Mouse (Mus musculus): ENCODE results near the gene Plekhg4. TPM values are rescaled to one million over a fixed set of nuclear protein-coding genes. Genes with fewer than 3 reads are reported as not detected.

Gene Plekhg4
- polyA plus RNA-seq, 1 experiment from 2014 or later = 0.26 TPM

- Histone ChIP-seq H3K36me3 (ENCODE audit: control insufficient read depth, insufficient read depth, low read length) (no peaks in the 10 kb centered on the region), H3K4me3 (ENCODE audit: low read depth, low read length) (no peak overlapping the region), H3K9ac (ENCODE audit: low read depth, low read length) (no peak overlapping the region), H3K4me1 (replicated peaks; ENCODE audit: control insufficient read depth, insufficient read depth, low read length) (no peaks in the 10 kb centered on the region), H3K27ac (ENCODE audit: low read depth, low read length) (no peak overlapping the region), H3K9me3 (ENCODE audit: control insufficient read depth, low read length) (0 out of 2 replicates have a peak, but pooled peaks cover 4% of the 10 kb centered on the region), H3K27me3 (ENCODE audit: control insufficient read depth, insufficient read depth, low read length) (no peaks in the 10 kb centered on the region), H3K4me2 (replicated peaks; ENCODE audit: low read depth, low read length) (no peak overlapping the region)
- no peak for ATAC-seq (ENCODE audit: low FRiP score)
- WGBS = 81% methylated on average over 19 of the region's 19 CpGs
- DNase-seq (ENCODE audit: low spot score) = no peak
Observed at GRCm38 (mm10) chr8:105378673-105379072, 5.6 kb downstream of the Plekhg4 start.

GRCm38 (mm10) chr8:105380308-105380707 is 7.2 kb downstream of the Plekhg4 start:
- no peaks in the 10 kb centered on the region for H3K27me3 ChIP-seq (ENCODE audit: control insufficient read depth, insufficient read depth, low read length)
- H3K4me2 ChIP-seq (replicated peaks; ENCODE audit: low read depth, low read length) = no peak overlapping the region
- no peak overlapping the region; the same call in 1 of the 2 replicates for H3K9ac ChIP-seq (ENCODE audit: low read depth, low read length)
- H3K27ac ChIP-seq (ENCODE audit: low read depth, low read length) = no peak overlapping the region
- no peak overlapping the region for H3K4me3 ChIP-seq (ENCODE audit: low read depth, low read length)
- H3K36me3 ChIP-seq (ENCODE audit: control insufficient read depth, insufficient read depth, low read length) = no peaks in the 10 kb centered on the region
- no peaks in the 10 kb centered on the region for H3K9me3 ChIP-seq (ENCODE audit: control insufficient read depth, low read length)
- DNase-seq (ENCODE audit: low spot score) = no peak
- H3K4me1 ChIP-seq (replicated peaks; ENCODE audit: control insufficient read depth, insufficient read depth, low read length) = no peaks in the 10 kb centered on the region
- WGBS = 88% methylated on average over 12 of the region's 12 CpGs
- no peak for ATAC-seq (ENCODE audit: low FRiP score)

- H3K4me2 ChIP-seq (replicated peaks; ENCODE audit: low read depth, low read length) = no peak overlapping the region
- 97% methylated on average over 2 of the region's 2 CpGs for WGBS
Observed at GRCm38 (mm10) chr8:105384070-105384469, 11.0 kb downstream of the Plekhg4 start.

DNA sequence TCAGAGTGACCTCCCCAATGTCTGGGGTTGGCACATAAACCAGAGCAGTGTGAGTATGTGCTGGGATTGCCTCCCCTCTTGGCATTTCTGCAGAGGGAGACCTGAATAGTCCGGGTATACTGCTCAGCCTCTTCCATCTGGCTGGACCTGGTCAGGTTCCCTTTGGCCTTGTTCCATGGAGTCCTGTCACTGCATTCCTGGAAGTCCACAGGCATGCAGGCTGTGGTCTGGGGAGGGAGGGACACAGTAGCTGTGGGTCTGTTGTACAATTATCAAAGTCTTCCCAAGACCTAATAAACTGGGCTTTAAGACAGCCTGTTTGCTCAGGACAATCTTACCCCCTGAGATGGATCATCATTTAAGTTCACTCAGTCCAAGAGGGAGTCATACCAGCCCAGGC is 14.1 kb downstream of the Plekhg4 start:
- no peak overlapping the region for H3K9ac ChIP-seq (ENCODE audit: low read depth, low read length)

More at GRCm38 (mm10) chr8:105384070-105384469, 11.0 kb downstream of the Plekhg4 start:
- no peak for DNase-seq (ENCODE audit: low spot score)
- H3K36me3 ChIP-seq (ENCODE audit: control insufficient read depth, insufficient read depth, low read length) = no peaks in the 10 kb centered on the region
- H3K9ac ChIP-seq (ENCODE audit: low read depth, low read length) = no peak overlapping the region
- no peak overlapping the region for H3K4me3 ChIP-seq (ENCODE audit: low read depth, low read length)
- H3K4me1 ChIP-seq (replicated peaks; ENCODE audit: control insufficient read depth, insufficient read depth, low read length) = no peaks in the 10 kb centered on the region
- no peaks in the 10 kb centered on the region for H3K9me3 ChIP-seq (ENCODE audit: control insufficient read depth, low read length)
- H3K27ac ChIP-seq (ENCODE audit: low read depth, low read length) = no peak overlapping the region
- H3K27me3 ChIP-seq (ENCODE audit: control insufficient read depth, insufficient read depth, low read length) = no peaks in the 10 kb centered on the region
- ATAC-seq (ENCODE audit: low FRiP score) = no peak

GRCm38 (mm10) chr8:105389096-105389495 is 16.0 kb downstream of the Plekhg4 start:
- H3K4me1 ChIP-seq (replicated peaks; ENCODE audit: control insufficient read depth, insufficient read depth, low read length) = no peaks in the 10 kb centered on the region
- no peaks in the 10 kb centered on the region for H3K27me3 ChIP-seq (ENCODE audit: control insufficient read depth, insufficient read depth, low read length)
- no peaks in the 10 kb centered on the region for H3K36me3 ChIP-seq (ENCODE audit: control insufficient read depth, insufficient read depth, low read length)
- ATAC-seq (ENCODE audit: low FRiP score) (no peak), DNase-seq (ENCODE audit: low spot score) (no peak)
- no peak overlapping the region for H3K4me3 ChIP-seq (ENCODE audit: low read depth, low read length)
- H3K27ac ChIP-seq (ENCODE audit: low read depth, low read length) = no peak overlapping the region
- WGBS = 90% methylated on average over 6 of the region's 6 CpGs
- H3K4me2 ChIP-seq (replicated peaks; ENCODE audit: low read depth, low read length) = no peak overlapping the region
- no peak overlapping the region for H3K9ac ChIP-seq (ENCODE audit: low read depth, low read length)
- H3K9me3 ChIP-seq (ENCODE audit: control insufficient read depth, low read length) = no peaks in the 10 kb centered on the region

More for the DNA sequence above, 14.1 kb downstream of the Plekhg4 start:
- H3K4me3 ChIP-seq (ENCODE audit: low read depth, low read length) = no peak overlapping the region
- H3K9me3 ChIP-seq (ENCODE audit: control insufficient read depth, low read length) = no peaks in the 10 kb centered on the region
- no peaks in the 10 kb centered on the region for H3K4me1 ChIP-seq (replicated peaks; ENCODE audit: control insufficient read depth, insufficient read depth, low read length)
- H3K27ac ChIP-seq (ENCODE audit: low read depth, low read length) = no peak overlapping the region
- no peaks in the 10 kb centered on the region for H3K27me3 ChIP-seq (ENCODE audit: control insufficient read depth, insufficient read depth, low read length)
- no peak overlapping the region for H3K4me2 ChIP-seq (replicated peaks; ENCODE audit: low read depth, low read length)
- no peaks in the 10 kb centered on the region for H3K36me3 ChIP-seq (ENCODE audit: control insufficient read depth, insufficient read depth, low read length)
- 74% methylated on average over 1 of the region's 1 CpGs for whole genome bisulfite sequencing
- ATAC-seq (ENCODE audit: low FRiP score) = no peak
- no peak for DNase-seq (ENCODE audit: low spot score)

DNA sequence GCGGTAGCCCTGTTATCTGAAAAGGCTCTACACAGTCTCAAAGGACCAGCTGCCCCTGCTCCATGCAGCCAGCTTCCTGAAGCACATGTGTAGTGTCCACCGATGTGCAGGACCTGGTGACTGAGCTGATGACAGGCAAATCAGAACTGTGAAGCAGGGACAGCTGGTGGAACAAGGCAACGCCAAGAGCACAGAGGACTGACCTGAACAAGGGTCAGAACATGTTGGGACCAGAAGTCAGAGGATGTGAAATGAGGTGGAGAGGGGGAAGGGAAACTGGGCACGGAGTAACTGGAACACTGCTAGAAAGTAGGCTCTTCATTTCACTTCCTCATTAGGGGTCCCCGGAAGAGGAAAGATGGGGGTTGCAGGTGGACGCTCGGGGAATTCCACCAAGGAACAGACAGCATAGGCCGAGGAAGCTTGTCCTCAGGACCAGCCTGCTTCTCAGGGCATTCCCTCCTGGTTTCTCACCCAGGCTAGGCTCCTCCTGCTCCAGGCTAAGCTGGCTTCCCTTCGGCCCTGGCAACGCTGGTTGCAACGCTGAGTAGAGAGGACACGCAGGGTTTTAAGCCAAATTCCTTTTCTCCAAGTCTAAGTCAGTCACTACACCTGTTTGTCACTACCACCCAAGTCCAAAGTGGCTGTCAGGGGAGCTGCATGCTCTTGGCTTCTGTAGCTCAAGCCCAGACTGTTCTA is 20.2 kb downstream of the Plekhg4 start:
- no peak overlapping the region for H3K9ac ChIP-seq (ENCODE audit: low read depth, low read length)
- no peak overlapping the region for H3K4me2 ChIP-seq (replicated peaks; ENCODE audit: low read depth, low read length)
- H3K9me3 ChIP-seq (ENCODE audit: control insufficient read depth, low read length) = no peaks in the 10 kb centered on the region
- ATAC-seq (ENCODE audit: low FRiP score) (no peak), DNase-seq (ENCODE audit: low spot score) (no peak)
- no peaks in the 10 kb centered on the region for H3K27me3 ChIP-seq (ENCODE audit: control insufficient read depth, insufficient read depth, low read length)
- no peak overlapping the region for H3K27ac ChIP-seq (ENCODE audit: low read depth, low read length)
- WGBS = 88% methylated on average over 12 of the region's 12 CpGs
- no peak overlapping the region for H3K4me3 ChIP-seq (ENCODE audit: low read depth, low read length)
- no peaks in the 10 kb centered on the region for H3K4me1 ChIP-seq (replicated peaks; ENCODE audit: control insufficient read depth, insufficient read depth, low read length)
- no peaks in the 10 kb centered on the region for H3K36me3 ChIP-seq (ENCODE audit: control insufficient read depth, insufficient read depth, low read length)

GRCm38 (mm10) chr8:105393915-105394314 is 20.8 kb downstream of the Plekhg4 start:
- no peak overlapping the region for H3K27ac ChIP-seq (ENCODE audit: low read depth, low read length)
- no peaks in the 10 kb centered on the region for H3K9me3 ChIP-seq (ENCODE audit: control insufficient read depth, low read length)
- no peak overlapping the region for H3K9ac ChIP-seq (ENCODE audit: low read depth, low read length)
- no peak overlapping the region for H3K4me3 ChIP-seq (ENCODE audit: low read depth, low read length)
- WGBS = 75% methylated on average over 7 of the region's 7 CpGs
- H3K4me2 ChIP-seq (replicated peaks; ENCODE audit: low read depth, low read length) = no peak overlapping the region
- no peak for DNase-seq (ENCODE audit: low spot score)
- no peak for ATAC-seq (ENCODE audit: low FRiP score)
- H3K27me3 ChIP-seq (ENCODE audit: control insufficient read depth, insufficient read depth, low read length) = no peaks in the 10 kb centered on the region
- no peaks in the 10 kb centered on the region for H3K36me3 ChIP-seq (ENCODE audit: control insufficient read depth, insufficient read depth, low read length)
- no peaks in the 10 kb centered on the region for H3K4me1 ChIP-seq (replicated peaks; ENCODE audit: control insufficient read depth, insufficient read depth, low read length)

DNA sequence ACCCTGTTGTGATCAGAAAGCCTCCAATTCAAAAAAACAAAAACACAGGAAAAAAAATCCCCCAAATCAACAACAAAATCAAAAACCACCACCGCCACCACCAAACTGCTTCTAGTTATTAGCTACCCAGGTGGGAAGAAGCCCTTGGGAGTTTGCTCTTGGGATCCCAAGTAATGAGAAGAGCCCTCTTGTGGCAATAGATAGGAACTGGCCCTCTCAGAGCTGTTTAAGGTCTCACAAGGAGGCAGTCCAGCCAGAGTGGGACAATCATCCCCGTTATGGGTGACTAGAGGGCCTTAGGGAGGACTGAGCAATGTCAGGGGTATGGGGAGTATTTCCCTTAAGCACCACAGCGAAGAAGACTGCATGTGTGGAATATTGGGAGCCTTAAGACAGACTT is 24.7 kb downstream of the Plekhg4 start:
- no peaks in the 10 kb centered on the region for H3K36me3 ChIP-seq (ENCODE audit: control insufficient read depth, insufficient read depth, low read length)
- H3K27ac ChIP-seq (ENCODE audit: low read depth, low read length) = no peak overlapping the region
- no peak overlapping the region for H3K4me2 ChIP-seq (replicated peaks; ENCODE audit: low read depth, low read length)
- no peaks in the 10 kb centered on the region for H3K27me3 ChIP-seq (ENCODE audit: control insufficient read depth, insufficient read depth, low read length)
- 47% methylated on average over 3 of the region's 3 CpGs for WGBS
- ATAC-seq (ENCODE audit: low FRiP score) = no peak
- peak; percentile 50 for DNase-seq (ENCODE audit: low spot score)
- H3K4me1 ChIP-seq (replicated peaks; ENCODE audit: control insufficient read depth, insufficient read depth, low read length) = no peaks in the 10 kb centered on the region
- H3K9me3 ChIP-seq (ENCODE audit: control insufficient read depth, low read length) = no peaks in the 10 kb centered on the region
- H3K4me3 ChIP-seq (ENCODE audit: low read depth, low read length) = no peak overlapping the region
- no peak overlapping the region for H3K9ac ChIP-seq (ENCODE audit: low read depth, low read length)

DNA sequence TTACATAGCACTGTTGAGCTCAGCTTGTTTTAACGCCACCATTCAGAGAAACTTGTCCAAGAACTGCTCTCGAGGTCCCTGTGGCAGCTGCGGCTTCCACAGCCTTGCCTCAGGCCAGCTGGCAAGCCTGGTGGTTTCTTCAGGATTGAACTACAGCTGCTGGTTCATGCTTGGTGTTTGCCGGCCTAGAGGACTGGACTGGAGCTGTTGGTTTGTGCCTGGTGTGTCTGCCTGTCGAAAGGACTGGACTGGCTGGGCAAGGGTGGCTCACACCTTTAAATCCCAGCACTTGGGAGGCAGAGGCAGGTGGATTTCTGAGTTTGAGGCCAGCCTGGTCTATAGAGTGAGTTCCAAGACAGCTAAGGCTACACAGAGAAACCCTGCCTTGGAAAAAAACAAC is 26.9 kb downstream of the Plekhg4 start:
- Histone ChIP-seq H3K4me1 (replicated peaks; ENCODE audit: control insufficient read depth, insufficient read depth, low read length) (no peaks in the 10 kb centered on the region), H3K36me3 (ENCODE audit: control insufficient read depth, insufficient read depth, low read length) (no peaks in the 10 kb centered on the region), H3K4me3 (ENCODE audit: low read depth, low read length) (no peak overlapping the region), H3K9ac (ENCODE audit: low read depth, low read length) (no peak overlapping the region), H3K27me3 (ENCODE audit: control insufficient read depth, insufficient read depth, low read length) (no peaks in the 10 kb centered on the region), H3K27ac (ENCODE audit: low read depth, low read length) (no peak overlapping the region), H3K4me2 (replicated peaks; ENCODE audit: low read depth, low read length) (no peak overlapping the region), H3K9me3 (ENCODE audit: control insufficient read depth, low read length) (no peaks in the 10 kb centered on the region)
- DNase-seq (ENCODE audit: low spot score) = no peak
- 88% methylated on average over 5 of the region's 5 CpGs for WGBS
- no peak for ATAC-seq (ENCODE audit: low FRiP score)

All from hindbrain, embryonic 11.5 days (tissue).